Mouse (Mus musculus) kidney, adult 2 months (tissue): Measurements from ENCODE around the gene Wbp2.

Experiments used
- CTCF ChIP-seq: fragments of 200-500 bp; conservative IDR thresholded peaks from 2 replicates; pipeline ENCODE4 v1.5.1; 2011; ENCODE audit warnings: low read depth, mild to moderate bottlenecking, control low read depth, low read length, moderate library complexity, mixed read lengths; ENCODE audit not compliant: insufficient read depth, insufficient read length
- POLR2A ChIP-seq: fragments of 200-500 bp; IDR thresholded peaks from one replicate; pipeline ENCODE4 v1.6.1; 2011; ENCODE audit warnings: low read depth, low read length, control low read depth

- TF ChIP-seq POLR2A (peak; percentile 17), CTCF (no peak)
Measured at GRCm38 (mm10) chr11:116098711-116099460, 12.1 kb upstream of the Wbp2 start.
